Mouse (Mus musculus) kidney, adult 10 weeks (tissue): ENCODE data around the gene Defb21. TPM values are rescaled to one million over a fixed set of nuclear protein-coding genes. Genes with fewer than 3 reads are reported as not detected.

Experiments used
- polyA plus RNA-seq: library from polyadenylated mRNA; stranded (reverse); fragments of 350-450 nt; fragmentation: Illumina TruSeq; extraction: RNeasy Lipid Tissue Mini Kit (QIAGEN cat#74804); gene quantifications from one replicate; pipeline ENCODE4 v1.2.3, GENCODE M21; 2014; ENCODE audit warnings: low read depth, low replicate concordance

Gene Defb21
- not detected for polyA plus RNA-seq

DNA sequence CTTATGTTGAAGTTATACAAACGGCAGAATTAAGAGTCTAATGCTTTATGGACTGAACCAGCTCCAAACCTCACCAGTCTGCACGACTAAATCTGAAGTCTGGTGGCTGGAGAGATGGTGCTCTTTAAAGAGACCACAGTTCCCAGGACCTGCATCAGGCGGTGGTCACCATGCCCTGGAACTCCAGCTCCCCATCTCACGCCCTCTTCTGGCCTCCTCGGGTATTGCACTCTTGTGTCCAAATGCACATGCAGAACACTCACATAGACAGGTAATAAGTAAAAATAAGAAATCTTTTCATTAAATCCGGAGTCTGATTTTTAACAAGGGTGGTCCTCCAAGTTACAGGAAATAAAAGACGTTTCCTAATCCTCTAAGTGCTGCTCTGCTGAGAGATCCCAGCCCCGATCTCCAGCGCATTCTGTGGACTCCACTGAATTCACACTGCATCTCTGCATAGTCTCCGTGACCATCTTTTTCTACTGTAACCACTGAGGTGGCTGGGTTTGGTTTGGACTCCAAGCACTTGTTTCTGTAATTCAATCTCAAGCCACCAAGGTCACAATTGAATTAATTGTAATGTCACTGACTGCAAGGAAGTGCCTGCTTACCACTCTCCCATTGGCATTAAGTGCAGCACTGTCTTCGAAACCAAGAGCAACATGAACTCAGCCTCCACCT lies at the start of gene Defb21:
Gene Defb21, plus strand, starts transcription at position 631 of the 681 bp plus-strand sequence.

GRCm38 (mm10) chr2:152539944-152540710 lies 32.4 kb upstream of the Defb21 start, which contains the start of gene Defb29:
Gene Defb29 (minus strand): TSS chr2:152540098.

GRCm38 (mm10) chr2:152569038-152569437 lies 3.5 kb upstream of the Defb21 start, which contains the start of gene Gm17416:
Gene Gm17416 (plus strand): TSS chr2:152569338.

DNA sequence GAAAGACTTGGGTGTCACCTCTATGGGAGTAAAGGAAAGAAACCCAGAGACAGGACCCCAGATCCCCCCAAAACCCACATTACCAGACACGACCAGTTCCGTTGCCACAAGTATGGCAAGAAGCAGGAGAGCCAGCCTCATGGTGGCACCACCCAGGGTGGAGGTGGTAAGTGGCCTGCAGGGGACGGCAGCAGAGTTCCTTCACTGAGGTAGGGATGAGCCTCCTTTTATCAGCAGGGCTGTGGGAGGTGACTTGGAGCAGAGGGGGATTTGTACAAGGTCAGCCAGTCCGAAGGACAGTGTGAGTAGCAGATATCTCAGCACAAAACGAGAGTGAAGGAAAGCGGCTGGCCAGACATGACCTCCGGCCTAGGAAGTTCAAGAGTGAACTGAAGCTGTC lies 7.6 kb downstream of the Defb21 start, which contains the start of gene Defb19:
Gene Defb19, minus strand, starts transcription at position 206 of the 400 bp plus-strand sequence.

GRCm38 (mm10) chr2:152599299-152599698 lies 26.8 kb downstream of the Defb21 start, which contains the start of gene Defb45:
Gene Defb45 (minus strand): TSS chr2:152599399.

DNA sequence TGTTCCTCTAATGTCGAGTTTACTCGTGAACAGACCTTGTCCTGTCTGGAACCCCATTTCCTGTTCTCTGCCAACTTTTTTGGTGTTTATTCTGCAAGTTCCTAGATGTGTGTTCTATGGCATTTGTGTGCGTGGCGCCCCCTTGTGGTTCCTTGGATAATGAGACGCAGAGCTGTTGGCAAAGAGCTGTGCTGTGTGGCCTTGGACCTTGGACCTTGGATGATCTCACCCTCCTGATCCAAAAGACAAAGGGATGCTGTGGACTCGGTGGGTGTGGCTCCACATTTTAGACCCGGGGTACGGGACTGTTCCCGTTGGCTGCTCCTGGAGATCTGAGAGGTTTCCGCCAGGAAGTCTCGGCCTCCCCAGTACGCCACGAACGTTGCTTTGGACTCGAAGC lies 31.5 kb downstream of the Defb21 start, which contains the start of gene Defb36:
Gene Defb36, plus strand, starts transcription at position 271 of the 400 bp plus-strand sequence.

DNA sequence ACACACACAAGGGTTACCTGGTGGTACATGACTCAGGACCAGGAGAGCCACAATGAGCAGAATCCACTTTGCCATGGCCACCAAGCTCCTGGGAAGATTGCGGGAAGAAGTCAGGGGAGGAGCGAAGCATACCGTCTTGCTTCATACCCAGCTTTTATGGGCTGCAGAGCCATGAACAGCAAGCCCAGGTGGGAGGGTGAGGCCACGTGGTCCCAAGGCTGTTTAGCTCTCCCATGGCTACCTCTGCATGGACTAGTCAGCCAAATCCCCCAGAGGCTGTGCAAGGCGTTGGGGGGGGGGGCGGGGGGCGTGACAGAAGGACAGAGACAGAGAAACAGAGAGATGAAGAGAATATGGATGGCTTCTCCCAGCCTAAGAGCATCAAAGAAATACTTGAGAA lies 50.4 kb downstream of the Defb21 start, which contains the start of gene Defb25:
Gene Defb25, minus strand, starts transcription at position 101 of the 400 bp plus-strand sequence.

Other genes with a start within 250 kb of the Defb21 start
- gene Rbck1, start 240.1 kb upstream of the Defb21 start, polyA plus RNA-seq: 0.44 TPM
- gene Trib3, start 228.7 kb upstream of the Defb21 start, polyA plus RNA-seq: not detected
- not detected for gene Nrsn2, start 196.1 kb upstream of the Defb21 start, polyA plus RNA-seq
- gene Sox12, start 174.7 kb upstream of the Defb21 start, polyA plus RNA-seq: 0.40 TPM
- 3.2 TPM for gene Zcchc3, start 157.7 kb upstream of the Defb21 start, polyA plus RNA-seq
- gene 6820408C15Rik, start 157.2 kb upstream of the Defb21 start, polyA plus RNA-seq: 0.36 TPM
- not detected for gene Defb23, start 108.1 kb upstream of the Defb21 start, polyA plus RNA-seq
- gene Defb20, start 95.7 kb upstream of the Defb21 start, polyA plus RNA-seq: not detected
- gene Defb22, start 82.6 kb upstream of the Defb21 start, polyA plus RNA-seq: not detected
- 2.1 TPM for gene Defb26, start 61.1 kb upstream of the Defb21 start, polyA plus RNA-seq
- gene Defb28, start 54.5 kb upstream of the Defb21 start, polyA plus RNA-seq: not detected
- gene Defb29, start 32.6 kb upstream of the Defb21 start, polyA plus RNA-seq: 44.8 TPM
- gene Gm17416, start 3.4 kb upstream of the Defb21 start, polyA plus RNA-seq: not detected
- gene Defb19, start 7.6 kb downstream of the Defb21 start, polyA plus RNA-seq: not detected
- not detected for gene Defb45, start 26.7 kb downstream of the Defb21 start, polyA plus RNA-seq
- gene Defb36, start 31.6 kb downstream of the Defb21 start, polyA plus RNA-seq: not detected
- not detected for gene Defb25, start 50.3 kb downstream of the Defb21 start, polyA plus RNA-seq
- 1.3 TPM for gene Rem1, start 54.2 kb downstream of the Defb21 start, polyA plus RNA-seq
- gene H13, start 96.7 kb downstream of the Defb21 start, polyA plus RNA-seq: 32.4 TPM
- 24.4 TPM for gene Mcts2, start 114.3 kb downstream of the Defb21 start, polyA plus RNA-seq
- gene Id1, start 163.5 kb downstream of the Defb21 start, polyA plus RNA-seq: 27.5 TPM
- gene Cox4i2, start 181.4 kb downstream of the Defb21 start, polyA plus RNA-seq: not detected